Mouse (Mus musculus): ENCODE data around the gene 2310057M21Rik. TPM values are rescaled to one million over a fixed set of nuclear protein-coding genes. Genes with fewer than 3 reads are reported as not detected.

2310057M21Rik gene
- total RNA-seq, 2 experiments from 2014 or later: 1.9 to 2.5 TPM

DNA sequence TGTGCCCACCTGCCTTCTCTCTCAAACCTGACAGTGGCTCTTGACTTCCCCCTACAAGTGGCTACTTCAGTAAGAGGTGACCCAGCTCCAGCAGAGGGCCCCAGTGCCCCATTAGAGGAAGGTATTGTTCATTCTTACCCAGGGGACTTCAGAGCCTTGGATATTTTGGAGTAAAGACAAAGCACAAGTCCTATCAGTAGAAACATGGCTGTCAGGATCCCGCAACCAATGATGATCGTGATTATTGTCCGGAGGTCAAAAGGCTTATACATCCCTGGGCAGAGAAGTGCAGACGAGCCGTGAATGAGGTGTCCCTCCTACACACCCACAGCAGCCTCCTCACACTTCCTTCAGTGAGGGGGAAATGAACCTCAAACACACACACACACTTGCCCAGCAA, 35.5 kb downstream of the 2310057M21Rik start:
- ATAC-seq (replicated peaks; ENCODE audit: low FRiP score, poor library complexity, severe bottlenecking): no peak

DNA sequence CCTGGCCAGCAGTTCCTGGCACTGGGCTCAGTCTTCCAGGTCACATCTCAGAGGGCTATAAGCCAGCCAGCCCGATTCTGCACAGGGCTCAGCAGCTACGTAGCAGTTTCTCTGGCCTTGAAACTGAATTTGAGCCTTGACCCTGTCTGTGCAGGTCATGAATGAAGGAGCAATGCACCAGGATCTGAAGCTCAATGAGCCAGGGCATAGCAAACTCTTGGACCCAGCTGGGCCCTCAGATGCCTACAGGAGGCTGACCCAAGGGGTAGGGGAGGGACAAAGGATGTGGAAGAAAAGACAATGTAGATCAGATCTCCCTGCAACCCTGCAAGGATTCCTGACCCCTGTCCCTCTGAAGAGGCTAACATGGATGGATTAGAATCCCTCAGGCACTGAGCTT, 40.4 kb downstream of the 2310057M21Rik start, which contains the start of gene Cuzd1:
Cuzd1 (minus strand) TSS at position 101 of the 400 bp plus-strand sequence.
- ATAC-seq (replicated peaks; ENCODE audit: low FRiP score, poor library complexity, severe bottlenecking): no peak

DNA sequence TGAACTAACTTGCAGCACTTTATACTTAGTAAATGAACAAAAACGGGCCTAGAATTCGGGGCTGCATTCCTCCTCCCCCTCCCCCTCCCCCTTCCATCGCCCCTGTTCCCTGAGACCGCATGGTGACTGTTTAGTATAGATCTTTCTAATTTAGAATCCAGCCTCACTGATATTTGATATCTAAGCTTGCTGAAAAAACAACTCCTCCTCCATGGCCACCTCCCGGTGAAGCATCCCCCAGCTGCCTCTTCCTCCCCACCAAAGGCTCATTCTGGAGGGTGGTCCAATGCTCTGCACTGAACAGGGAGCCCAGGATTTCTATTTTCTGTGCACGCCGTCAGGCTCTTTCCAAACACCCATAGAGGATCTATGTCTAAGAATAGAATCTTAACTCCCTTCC, 44.2 kb downstream of the 2310057M21Rik start:
- ATAC-seq (replicated peaks; ENCODE audit: low FRiP score, poor library complexity, severe bottlenecking): no peak

DNA sequence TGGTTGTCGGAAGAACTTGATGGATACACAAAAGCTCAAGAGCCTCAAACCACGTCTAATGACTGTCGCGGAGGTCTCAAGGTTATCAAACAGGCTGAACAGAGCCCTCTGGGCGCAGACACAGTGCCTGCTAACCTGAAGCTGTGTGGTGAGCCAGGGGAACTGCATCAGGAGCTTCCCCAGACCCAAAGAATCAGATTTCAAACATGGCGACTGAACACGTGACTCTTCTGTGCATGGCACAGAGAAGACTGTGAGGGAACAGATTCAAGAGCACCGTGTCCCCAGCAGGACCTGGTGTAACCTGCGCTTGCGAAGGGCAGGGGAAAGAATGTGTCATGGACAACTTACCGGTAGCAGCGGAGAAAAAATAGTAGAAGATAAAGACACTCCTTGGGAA, 45.0 kb downstream of the 2310057M21Rik start:
- no peak for ATAC-seq (replicated peaks; ENCODE audit: low FRiP score, poor library complexity, severe bottlenecking)

DNA sequence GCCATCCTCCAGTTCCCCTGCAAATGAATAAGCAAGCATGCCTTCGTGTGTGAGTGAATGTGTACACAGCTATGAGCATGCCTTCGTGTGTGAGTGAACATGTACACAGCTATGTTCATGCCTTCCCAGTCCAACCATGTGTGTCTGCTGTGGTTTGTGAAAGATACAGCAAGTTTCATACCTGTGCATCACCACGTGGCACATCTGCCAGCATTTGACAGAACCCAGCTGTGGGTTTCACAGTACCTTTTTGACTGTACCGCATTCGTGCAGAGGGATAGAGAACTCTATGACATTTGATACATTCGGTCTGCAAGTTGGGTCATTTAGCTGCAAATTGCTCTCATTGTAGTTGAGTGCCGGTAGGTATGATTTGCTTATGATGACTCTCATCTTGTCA, 48.1 kb downstream of the 2310057M21Rik start:
- ATAC-seq (replicated peaks; ENCODE audit: low FRiP score, poor library complexity, severe bottlenecking): no peak

DNA sequence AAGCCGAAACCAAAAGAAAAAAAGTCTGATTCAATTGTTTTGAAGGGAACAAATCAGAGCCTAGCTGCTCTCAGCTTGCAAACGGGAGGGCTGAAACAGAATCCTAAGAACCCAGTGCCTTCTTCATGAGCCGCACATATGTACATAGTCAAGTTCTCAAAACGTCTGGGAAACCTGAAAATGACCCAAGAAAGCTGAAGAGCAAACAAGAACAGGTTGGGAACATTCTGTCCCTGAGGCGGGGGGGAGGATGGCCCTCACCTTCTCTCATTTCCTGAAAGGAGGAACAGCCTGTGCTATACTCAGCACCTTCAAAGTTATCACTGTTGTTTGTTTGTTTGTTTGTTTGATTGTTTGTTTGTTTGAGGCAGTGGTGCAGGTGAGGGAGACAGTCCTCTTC, 55.8 kb downstream of the 2310057M21Rik start:
- no peak for ATAC-seq (replicated peaks; ENCODE audit: low FRiP score, poor library complexity, severe bottlenecking)

DNA sequence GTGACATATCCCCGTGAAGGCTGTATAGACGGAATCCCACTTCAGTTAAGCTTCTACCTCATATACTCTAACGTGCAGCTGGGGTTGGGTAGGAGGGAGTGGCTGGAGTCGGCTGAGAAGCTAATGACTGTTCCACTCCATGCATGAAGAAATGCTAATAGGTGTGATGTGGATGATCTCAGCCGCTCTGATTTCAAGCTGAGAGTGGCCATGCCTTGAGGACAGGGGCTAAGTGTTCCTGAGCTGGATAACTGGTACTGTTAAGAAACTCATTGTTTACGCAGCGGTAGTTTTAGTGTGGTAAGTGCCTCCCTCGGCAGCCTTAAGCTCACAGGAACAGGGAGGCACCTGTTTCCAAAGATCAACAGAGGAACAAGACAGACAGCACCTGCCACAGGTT, 59.2 kb downstream of the 2310057M21Rik start:
- no peak for ATAC-seq (replicated peaks; ENCODE audit: low FRiP score, poor library complexity, severe bottlenecking)

DNA sequence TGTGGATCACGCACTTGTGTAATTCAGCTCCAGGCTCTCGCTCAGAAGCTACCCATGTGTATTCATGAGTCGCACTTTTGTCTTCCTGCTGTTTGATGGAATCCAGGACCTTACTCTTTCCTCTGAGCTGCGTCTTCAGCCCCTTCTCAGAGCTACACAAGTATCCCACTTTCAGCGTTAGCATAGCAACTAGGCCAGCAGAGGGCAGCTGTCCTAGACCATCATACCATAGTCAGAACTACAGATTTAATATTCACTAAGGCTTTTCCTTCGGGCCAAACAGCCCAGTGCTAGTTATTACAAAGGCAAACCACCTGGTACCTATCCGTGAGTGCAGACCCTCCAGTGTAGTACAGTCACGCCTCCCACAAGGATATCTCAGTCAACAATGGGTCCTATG, 65.4 kb downstream of the 2310057M21Rik start:
- ATAC-seq (replicated peaks; ENCODE audit: low FRiP score, poor library complexity, severe bottlenecking): no peak

Other genes starting within 250 kb of the 2310057M21Rik start
- not detected in 2 replicates for gene 4933402N03Rik, start 216.4 kb downstream of the 2310057M21Rik start, total RNA-seq (2015; ENCODE audit: low replicate concordance)
- not detected in 2 replicates for gene 4933402N03Rik, start 216.4 kb downstream of the 2310057M21Rik start, total RNA-seq (2017; ENCODE audit: low replicate concordance)
- gene 5430419D17Rik, start 188.4 kb downstream of the 2310057M21Rik start, total RNA-seq (2015; ENCODE audit: low replicate concordance): not detected in 2 replicates
- gene 5430419D17Rik, start 188.4 kb downstream of the 2310057M21Rik start, total RNA-seq (2017; ENCODE audit: low replicate concordance): not detected in 2 replicates
- gene Cuzd1, start 40.5 kb downstream of the 2310057M21Rik start, total RNA-seq (2015; ENCODE audit: low replicate concordance): not detected in 2 replicates
- not detected in 2 replicates for gene Cuzd1, start 40.5 kb downstream of the 2310057M21Rik start, total RNA-seq (2017; ENCODE audit: low replicate concordance)
- not detected in 2 replicates for gene Fam24b, start 33.2 kb downstream of the 2310057M21Rik start, total RNA-seq (2015; ENCODE audit: low replicate concordance)
- not detected in 2 replicates for gene Fam24b, start 33.2 kb downstream of the 2310057M21Rik start, total RNA-seq (2017; ENCODE audit: low replicate concordance)
- not detected in 2 replicates for gene Fam24a, start 28.9 kb downstream of the 2310057M21Rik start, total RNA-seq (2015; ENCODE audit: low replicate concordance)
- not detected in 2 replicates for gene Fam24a, start 28.9 kb downstream of the 2310057M21Rik start, total RNA-seq (2017; ENCODE audit: low replicate concordance)
- 0.96 and 6.9 TPM in 2 replicates for gene Pstk, start 8.4 kb upstream of the 2310057M21Rik start, total RNA-seq (2015; ENCODE audit: low replicate concordance)
- gene Pstk, start 8.4 kb upstream of the 2310057M21Rik start, total RNA-seq (2017; ENCODE audit: low replicate concordance): 0.51 and 4.2 TPM in 2 replicates
- 29.3 and 48.6 TPM in 2 replicates for gene Ikzf5, start 47.8 kb upstream of the 2310057M21Rik start, total RNA-seq (2015; ENCODE audit: low replicate concordance)
- gene Ikzf5, start 47.8 kb upstream of the 2310057M21Rik start, total RNA-seq (2017; ENCODE audit: low replicate concordance): 24.5 and 33.7 TPM in 2 replicates
- gene Acadsb, start 47.8 kb upstream of the 2310057M21Rik start, total RNA-seq (2015; ENCODE audit: low replicate concordance): 3.8 and 15.0 TPM in 2 replicates
- gene Acadsb, start 47.8 kb upstream of the 2310057M21Rik start, total RNA-seq (2017; ENCODE audit: low replicate concordance): 13.1 and 19.5 TPM in 2 replicates
- gene Hmx3, start 180.1 kb upstream of the 2310057M21Rik start, total RNA-seq (2015; ENCODE audit: low replicate concordance): not detected in 2 replicates
- not detected in 2 replicates for gene Hmx3, start 180.1 kb upstream of the 2310057M21Rik start, total RNA-seq (2017; ENCODE audit: low replicate concordance)
- gene Hmx2, start 186.0 kb upstream of the 2310057M21Rik start, total RNA-seq (2015; ENCODE audit: low replicate concordance): not detected in 2 replicates
- not detected in 2 replicates for gene Hmx2, start 186.0 kb upstream of the 2310057M21Rik start, total RNA-seq (2017; ENCODE audit: low replicate concordance)
- gene Bub3, start 197.5 kb upstream of the 2310057M21Rik start, total RNA-seq (2015; ENCODE audit: low replicate concordance): 44.7 and 58.2 TPM in 2 replicates
- gene Bub3, start 197.5 kb upstream of the 2310057M21Rik start, total RNA-seq (2017; ENCODE audit: low replicate concordance): 30.2 and 31.6 TPM in 2 replicates